Mouse (Mus musculus) bone marrow macrophage, adult 2 months (primary cell): ENCODE data around the gene Atp8a1.

Experiments
- CTCF ChIP-seq: IDR thresholded peaks from 2 replicates; pipeline ENCODE4 v1.5.1; 2012; ENCODE audit warnings: low read depth, mild to moderate bottlenecking, low read length, moderate library complexity
- POLR2A ChIP-seq: IDR thresholded peaks from 2 replicates; pipeline ENCODE4 v1.6.1; 2012; ENCODE audit warnings: mild to moderate bottlenecking, low read depth, low read length, borderline replicate concordance

DNA sequence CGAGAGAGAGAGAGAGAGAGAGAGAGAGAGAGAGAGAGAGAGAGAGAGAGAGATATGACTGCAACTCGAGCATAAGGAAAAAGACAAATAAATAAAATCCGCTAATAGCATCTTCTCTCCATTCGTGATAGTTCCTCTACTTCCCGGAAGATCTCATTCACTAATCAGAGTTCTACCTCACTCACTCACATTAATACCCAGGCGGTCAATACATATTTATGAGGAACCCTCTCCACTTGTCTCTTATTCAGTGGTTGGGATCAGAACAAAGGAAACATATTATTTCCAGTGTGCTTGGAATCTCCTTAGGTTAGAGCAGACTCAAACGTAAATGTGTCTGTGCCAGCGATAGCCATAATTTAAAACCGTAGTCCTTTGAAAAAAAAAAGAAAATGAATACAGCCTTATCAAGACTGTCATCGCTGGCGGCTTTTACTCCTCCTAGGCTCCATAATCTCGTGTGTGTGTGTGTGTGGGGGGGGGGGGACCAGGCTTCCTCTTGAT lies 1.3 kb upstream of the Atp8a1 start:
- TF ChIP-seq POLR2A (no peak), CTCF (no peak)
